Mouse (Mus musculus): Measurements from ENCODE around the gene Krt13.

GRCm38 (mm10) chr11:100168765-100169762, 47.7 kb upstream of the Krt13 start:
- TF ChIP-seq USF1 (IDR thresholded peaks at IDR 0.05; ENCODE audit: low read depth) (no peak), POLR2A (IDR thresholded peaks at IDR 0.05; ENCODE audit: insufficient read length, low read depth) (no peak), E2F4 (IDR thresholded peaks at IDR 0.05; ENCODE audit: insufficient read depth) (no peak), POLR2AphosphoS2 (IDR thresholded peaks at IDR 0.05; ENCODE audit: insufficient read length, low read depth) (no peak), TCF12 (IDR thresholded peaks at IDR 0.05; ENCODE audit: insufficient read depth, poor library complexity, severe bottlenecking) (no peak), CEBPB (IDR thresholded peaks at IDR 0.05; ENCODE audit: insufficient read depth, poor library complexity, severe bottlenecking) (no peak), MYOD1 (IDR thresholded peaks at IDR 0.05; ENCODE audit: control insufficient read depth in 1 of 3, insufficient read length in 2 of 3, low read depth in 2 of 3) (no peak), MYOG (IDR thresholded peaks at IDR 0.05; ENCODE audit: control insufficient read depth in 1 of 3, insufficient read depth in 1 of 3, insufficient read length in 2 of 3, low read depth in 2 of 3) (no peak), SRF (IDR thresholded peaks at IDR 0.05; ENCODE audit: control insufficient read depth, insufficient read length, low read depth) (no peak), MAX (IDR thresholded peaks at IDR 0.05; ENCODE audit: low read depth) (no peak), TCF3 (IDR thresholded peaks at IDR 0.05; ENCODE audit: insufficient read length, low read depth) (no peak)

All from myocyte (in vitro differentiated cells).